Comparison of ENCODE assay signal across 8 mouse cellular contexts in genomic region chr6:47943721-47944120, GRCm38 (mm10). TPM values are rescaled to one million over a fixed set of nuclear protein-coding genes. Genes with fewer than 3 reads are reported as not detected.
DNase-seq lines count a peak whose midpoint lies in the region; ATAC-seq and TF ChIP-seq lines count a peak whose summit lies in the region.

No protein-coding gene starts in this region.

- no peak for ATAC-seq in megakaryocyte, adult 5-6 weeks (ENCODE audit: poor library complexity, severe bottlenecking)
- ATAC-seq in forebrain, embryonic 13.5 days: no peak
- ATAC-seq in limb, embryonic 12.5 days (ENCODE audit: insufficient number of reproducible peaks, insufficient read depth, low FRiP score, low TSS enrichment, low read depth): no peak

- peaks cover 13% of the 10 kb centered on the region for H3K36me3 ChIP-seq in megakaryocyte, embryonic 14.5 days (replicated peaks; ENCODE audit: low read length)
- peaks cover 10% of the 10 kb centered on the region for H3K36me3 ChIP-seq in forebrain, embryonic 13.5 days (ENCODE audit: poor library complexity, severe bottlenecking)
- peaks cover 21% of the 10 kb centered on the region for H3K36me3 ChIP-seq in limb, embryonic 12.5 days

- peaks cover 28% of the 10 kb centered on the region for H3K9me3 ChIP-seq in megakaryocyte, embryonic 14.5 days
- no peaks in the 10 kb centered on the region; the same call in 1 of the 2 replicates for H3K9me3 ChIP-seq in forebrain, embryonic 13.5 days (replicated peaks)
- H3K9me3 ChIP-seq in limb, embryonic 12.5 days: peaks cover 4% of the 10 kb centered on the region; the same call in 1 of the 2 replicates

- peaks cover 3% of the 10 kb centered on the region; the same call in 1 of the 2 replicates for H3K4me1 ChIP-seq in megakaryocyte, embryonic 14.5 days
- H3K4me1 ChIP-seq in forebrain, embryonic 13.5 days: peaks cover 10% of the 10 kb centered on the region
- H3K4me1 ChIP-seq in limb, embryonic 12.5 days (replicated peaks): peaks cover 15% of the 10 kb centered on the region
- peaks cover 11% of the 10 kb centered on the region for H3K4me1 ChIP-seq in olfactory bulb, adult 2 months (ENCODE audit: control insufficient read depth, insufficient read depth, low read length)

- TF ChIP-seq CTCF in olfactory bulb, adult 2 months (IDR thresholded peaks at IDR 0.05; ENCODE audit: insufficient read depth, low read depth, low read length): no peak

- 80% methylated on average over 3 of the region's 3 CpGs for WGBS in forebrain, embryonic 13.5 days
- 80% methylated on average over 3 of the region's 3 CpGs for WGBS in limb, embryonic 12.5 days
- WGBS in olfactory bulb, adult 2 months: 81% methylated on average over 3 of the region's 3 CpGs

- no peak for DNase-seq in adrenal gland, adult 8-10 months
- DNase-seq in cerebellum, adult 9-10 months: no peak
- no peak for DNase-seq in cerebellum, postnatal 25 days

- peak overlapping the region; percentile 79 for H3K4me2 ChIP-seq in forebrain, embryonic 13.5 days
- peak overlapping the region; percentile 73 for H3K4me2 ChIP-seq in limb, embryonic 12.5 days

- peak overlapping the region; percentile 89 for H3K4me3 ChIP-seq in megakaryocyte, embryonic 14.5 days (replicated peaks)
- H3K4me3 ChIP-seq in forebrain, embryonic 13.5 days: peak overlapping the region; percentile 46; the same call in 1 of the 2 replicates
- peak overlapping the region; percentile 50 for H3K4me3 ChIP-seq in limb, embryonic 12.5 days (replicated peaks)
- H3K4me3 ChIP-seq in olfactory bulb, adult 2 months (ENCODE audit: insufficient read depth, low read depth, low read length): peak overlapping the region; percentile 47; the same call in 1 of the 2 replicates

- H3K9ac ChIP-seq in forebrain, embryonic 13.5 days: peak overlapping the region; percentile 73
- H3K9ac ChIP-seq in limb, embryonic 12.5 days (replicated peaks): peak overlapping the region; percentile 84; the same call in 1 of the 2 replicates

- no peak for TF ChIP-seq POLR2A in olfactory bulb, adult 2 months (IDR thresholded peaks at IDR 0.05; ENCODE audit: insufficient read depth, low read depth, low read length)

- no peak overlapping the region for H3K27ac ChIP-seq in forebrain, embryonic 13.5 days
- peak overlapping the region; percentile 88; the same call in 1 of the 2 replicates for H3K27ac ChIP-seq in limb, embryonic 12.5 days
- no peak overlapping the region for H3K27ac ChIP-seq in olfactory bulb, adult 2 months (ENCODE audit: insufficient read depth, low read depth, low read length)

- peaks cover 7% of the 10 kb centered on the region for H3K27me3 ChIP-seq in megakaryocyte, embryonic 14.5 days (replicated peaks)
- H3K27me3 ChIP-seq in forebrain, embryonic 13.5 days: peaks cover 2% of the 10 kb centered on the region; the same call in 1 of the 2 replicates
- no peaks in the 10 kb centered on the region for H3K27me3 ChIP-seq in limb, embryonic 12.5 days

RNA-seq across cellular contexts. Expression of gene Zfp956, which starts 9.5 kb away (rescaled TPM):
- 3.0 TPM in 1 of 2 replicates, not detected in the other for polyA plus RNA-seq in megakaryocyte, embryonic 14.5 days (2012; ENCODE audit: insufficient read depth, low replicate concordance)
- total RNA-seq in megakaryocyte, adult 5-6 weeks (2015): 0.69 and 0.80 TPM in 2 replicates
- total RNA-seq in megakaryocyte, adult 5-6 weeks (2017): 2.5 and 2.9 TPM in 2 replicates
- polyA plus RNA-seq in forebrain, embryonic 13.5 days (2015; fragmentation: Nextera tagmentation; extraction: Ambion mirVana): 11.2 and 13.3 TPM in 2 replicates
- 12.3 and 13.3 TPM in 2 replicates for polyA plus RNA-seq in limb, embryonic 12.5 days (2016; fragmentation: Nextera tagmentation; extraction: Ambion mirVana)
- not detected in 2 replicates for polyA plus RNA-seq in olfactory bulb, adult 2 months (2012; ENCODE audit: insufficient read depth, insufficient read length, low replicate concordance, missing spikeins)
- 10 to 100 TPM in 2 of 4 experiments, 1 to 10 TPM in 2; 7.6 to 16.1 (median 11.7) TPM for total RNA-seq in adrenal gland, adult 8-10 months (2022)

RNA-seq across cellular contexts. Expression of gene Zfp212, which starts 23.4 kb away (rescaled TPM):
- 5.4 and 5.7 TPM in 2 replicates for polyA plus RNA-seq in megakaryocyte, embryonic 14.5 days (2012; ENCODE audit: insufficient read depth, low replicate concordance)
- total RNA-seq in megakaryocyte, adult 5-6 weeks (2015): 7.1 and 8.8 TPM in 2 replicates
- 7.2 and 9.1 TPM in 2 replicates for total RNA-seq in megakaryocyte, adult 5-6 weeks (2017)
- polyA plus RNA-seq in forebrain, embryonic 13.5 days (2015; fragmentation: Nextera tagmentation; extraction: Ambion mirVana): 21.0 and 25.4 TPM in 2 replicates
- polyA plus RNA-seq in limb, embryonic 12.5 days (2016; fragmentation: Nextera tagmentation; extraction: Ambion mirVana): 20.5 and 20.9 TPM in 2 replicates
- polyA plus RNA-seq in olfactory bulb, adult 2 months (2012; ENCODE audit: insufficient read depth, insufficient read length, low replicate concordance, missing spikeins): not detected in 2 replicates
- total RNA-seq in adrenal gland, adult 8-10 months (2022): 10 to 100 TPM; 17.0 to 25.4 (median 19.0) TPM
